Comparison of ENCODE assay signal across 10 mouse cellular contexts in genomic region chr5:127227929-127228595, GRCm38 (mm10). TPM values are rescaled to one million over a fixed set of nuclear protein-coding genes. Genes with fewer than 3 reads are reported as not detected.
DNase-seq lines count a peak whose midpoint lies in the region; ATAC-seq and TF ChIP-seq lines count a peak whose summit lies in the region.
"Had no signal": no experiment of that assay in that cellular context is flagged by ENCODE, and none has a peak within 500 bp of the region (broad histone marks: within the 10 kb centered on the region; RNA-seq: fewer than 3 reads in every experiment).

No protein-coding gene starts in this region.

- H3K27ac ChIP-seq in heart, embryonic 15.5 days: no peak overlapping the region
- no peak overlapping the region for H3K27ac ChIP-seq in heart, adult 2 months
- peak overlapping the region; percentile 31; the same call in 1 of the 2 replicates for H3K27ac ChIP-seq in forebrain, embryonic 13.5 days
- H3K27ac ChIP-seq in midbrain, embryonic 11.5 days (ENCODE audit: low read depth, low read length): no peak overlapping the region

- no peaks in the 10 kb centered on the region for H3K36me3 ChIP-seq in heart, embryonic 15.5 days
- H3K36me3 ChIP-seq in heart, adult 2 months (ENCODE audit: control insufficient read depth, insufficient read depth, low read length): no peaks in the 10 kb centered on the region
- H3K36me3 ChIP-seq in forebrain, embryonic 13.5 days (ENCODE audit: poor library complexity, severe bottlenecking): no peaks in the 10 kb centered on the region
- no peaks in the 10 kb centered on the region for H3K36me3 ChIP-seq in midbrain, embryonic 11.5 days (ENCODE audit: control insufficient read depth, insufficient read depth, low read length)

- no peak for TF ChIP-seq EP300 in heart, adult 2 months (IDR thresholded peaks at IDR 0.05; ENCODE audit: insufficient read depth, low read depth, low read length)

- TF ChIP-seq CTCF in heart, adult 2 months (IDR thresholded peaks at IDR 0.05): no peak

- no peak for DNase-seq in heart, adult 2 months
- DNase-seq in Muller cell, postnatal 12 days (ENCODE audit: inconsistent ontology term): peak; percentile 55
- peak; percentile 93 for DNase-seq in midbrain, embryonic 11.5 days (ENCODE audit: low spot score, missing footprints)
- DNase-seq in urinary bladder, postnatal 36 days (ENCODE audit: low spot score in 2 of 2): no peak
- DNase-seq in layer of hippocampus, postnatal 14 days (ENCODE audit: low spot score in 2 of 2): no peak
- no peak for DNase-seq in left cerebral cortex, adult 9 months (ENCODE audit: low spot score in 2 of 2)
- DNase-seq: layer of hippocampus, postnatal 36 days; thymus, adult 18-20 months had no signal

- H3K79me2 ChIP-seq in heart, adult 2 months (replicated peaks; ENCODE audit: control insufficient read depth, insufficient read depth, low read length): no peaks in the 10 kb centered on the region

- 4% methylated on average over 14 of the region's 14 CpGs for WGBS in heart, embryonic 15.5 days
- WGBS in heart, adult 2 months: 6% methylated on average over 14 of the region's 14 CpGs
- WGBS in forebrain, embryonic 13.5 days: 3% methylated on average over 14 of the region's 14 CpGs
- WGBS in midbrain, embryonic 11.5 days: 5% methylated on average over 14 of the region's 14 CpGs

- intact Hi-C loops in heart, adult 2 months (cut with DNase I): no loop called here

- H3K4me3 ChIP-seq in heart, embryonic 15.5 days: no peak overlapping the region
- no peak overlapping the region for H3K4me3 ChIP-seq in heart, adult 2 months
- peak overlapping the region; percentile 21 for H3K4me3 ChIP-seq in forebrain, embryonic 13.5 days
- H3K4me3 ChIP-seq in midbrain, embryonic 11.5 days (ENCODE audit: low read depth, low read length): peak overlapping the region; percentile 17

- H3K27me3 ChIP-seq in heart, embryonic 15.5 days: peaks cover 7% of the 10 kb centered on the region; the same call in 1 of the 2 replicates
- no peaks in the 10 kb centered on the region for H3K27me3 ChIP-seq in heart, adult 2 months (ENCODE audit: control insufficient read depth, insufficient read depth, low read length)
- peaks cover 2% of the 10 kb centered on the region; the same call in 1 of the 2 replicates for H3K27me3 ChIP-seq in forebrain, embryonic 13.5 days
- H3K27me3 ChIP-seq in midbrain, embryonic 11.5 days (ENCODE audit: control insufficient read depth, insufficient read depth, low read length): 0 out of 2 replicates have a peak, but pooled peaks cover 2% of the 10 kb centered on the region

- H3K4me1 ChIP-seq in heart, embryonic 15.5 days (replicated peaks): no peaks in the 10 kb centered on the region
- no peaks in the 10 kb centered on the region for H3K4me1 ChIP-seq in heart, adult 2 months (ENCODE audit: control insufficient read depth, insufficient read depth, low read length)
- peaks cover 15% of the 10 kb centered on the region for H3K4me1 ChIP-seq in forebrain, embryonic 13.5 days
- H3K4me1 ChIP-seq in midbrain, embryonic 11.5 days (ENCODE audit: control insufficient read depth, insufficient read depth, low read length): no peaks in the 10 kb centered on the region; the same call in 1 of the 2 replicates

- no peak overlapping the region for H3K9ac ChIP-seq in heart, embryonic 15.5 days
- no peak overlapping the region for H3K9ac ChIP-seq in heart, adult 2 months (ENCODE audit: low read depth, low read length)
- H3K9ac ChIP-seq in forebrain, embryonic 13.5 days: peak overlapping the region; percentile 13; the same call in 1 of the 2 replicates
- peak overlapping the region; percentile 31; the same call in 1 of the 2 replicates for H3K9ac ChIP-seq in midbrain, embryonic 11.5 days (ENCODE audit: low read length)

- peak overlapping the region; percentile 41 for H3K4me2 ChIP-seq in heart, embryonic 15.5 days
- peak overlapping the region; percentile 57 for H3K4me2 ChIP-seq in forebrain, embryonic 13.5 days
- H3K4me2 ChIP-seq in midbrain, embryonic 11.5 days: peak overlapping the region; percentile 52

- no peaks in the 10 kb centered on the region for H3K9me3 ChIP-seq in heart, embryonic 15.5 days (replicated peaks)
- no peaks in the 10 kb centered on the region for H3K9me3 ChIP-seq in forebrain, embryonic 13.5 days (replicated peaks)
- no peaks in the 10 kb centered on the region for H3K9me3 ChIP-seq in midbrain, embryonic 11.5 days (ENCODE audit: control insufficient read depth, low read length)

- TF ChIP-seq POLR2A in heart, adult 2 months (IDR thresholded peaks at IDR 0.05; ENCODE audit: insufficient read depth, low read depth, low read length): no peak

- no peak for ATAC-seq in heart, embryonic 15.5 days (replicated peaks; ENCODE audit: insufficient number of reproducible peaks, insufficient read depth, low FRiP score, low read depth)
- peak; percentile 51; the same call in 1 of the 2 replicates for ATAC-seq in forebrain, embryonic 13.5 days
- ATAC-seq in midbrain, embryonic 11.5 days (ENCODE audit: low FRiP score): peak; percentile 77; the same call in 1 of the 2 replicates

RNA-seq across cellular contexts. Expression of gene Tmem132c, which starts 13.5 kb away (rescaled TPM):
- polyA plus RNA-seq in heart, embryonic 15.5 days (2015; fragmentation: Nextera tagmentation; extraction: Ambion mirVana): 1.5 and 3.1 TPM in 2 replicates
- total RNA-seq in heart, adult 2 months (2021): under 1 TPM in 1 of 2 experiments, not detected in 1; 0.14 TPM
- polyA plus RNA-seq in heart, adult 2 months (2012; rRNA removed): 0.43 and 0.53 TPM in 2 replicates
- polyA plus RNA-seq in forebrain, embryonic 13.5 days (2015; fragmentation: Nextera tagmentation; extraction: Ambion mirVana): 6.0 and 8.6 TPM in 2 replicates
- polyA plus RNA-seq in midbrain, embryonic 11.5 days (2014; fragmentation: Nextera tagmentation; extraction: Ambion mirVana): 15.0 and 16.3 TPM in 2 replicates
- 1 to 10 TPM; 5.3 to 7.4 TPM for total RNA-seq in layer of hippocampus, postnatal 14 days (2021)

Comparison
In these comparisons a context has a peak if more than half of its experiments do, and no peak if none do; other contexts are left out.
1. H3K4me3 ChIP-seq: peak in forebrain, embryonic 13.5 days (single experiment) and midbrain, embryonic 11.5 days (single experiment); none in heart, embryonic 15.5 days (single experiment) and heart, adult 2 months (single experiment).
2. H3K9ac ChIP-seq: peak in forebrain, embryonic 13.5 days (single experiment) and midbrain, embryonic 11.5 days (single experiment); none in heart, embryonic 15.5 days (single experiment) and heart, adult 2 months (single experiment).
3. DNase-seq: peak in Muller cell, postnatal 12 days (single experiment) and midbrain, embryonic 11.5 days (single experiment); none in heart, adult 2 months (0 of 2), urinary bladder, postnatal 36 days (0 of 2), layer of hippocampus, postnatal 14 days (0 of 2) and left cerebral cortex, adult 9 months (0 of 2).
4. Peak in every context shown above with its lines, with median percentiles within 50 percentile points of each other: H3K4me2 ChIP-seq.